Mouse (Mus musculus): Measurements from ENCODE around the gene Gm20843.
"Not testable (repeated sequence)": the region's sequence is repeated elsewhere in the genome, so short reads cannot be mapped to it uniquely, and the experiment has no call there.

Gene Gm20843
- long read RNA-seq, experiment 1 = 0 reads
- long read RNA-seq, experiment 2 = 0 reads

GRCm38 (mm10) chrY:72247018-72247417, at the start of gene Gm20843:
Gm20843 (minus strand) TSS chrY:72247118.
- intact Hi-C loops (cut with DNase I) = not testable (repeated sequence)

All from adrenal gland (tissue).